Mouse (Mus musculus): ENCODE data around the gene Kank2.

GRCm38 (mm10) chr9:21803986-21804644 is 5.6 kb upstream of the Kank2 start:
- no peak for TF ChIP-seq POLR2A (IDR thresholded peaks at IDR 0.05; ENCODE audit: low read depth, low read length)
- TF ChIP-seq CTCF (IDR thresholded peaks at IDR 0.05; ENCODE audit: extremely low read depth, insufficient read depth, insufficient read length, insufficient replicate concordance), result peak; percentile 93
